Mouse (Mus musculus) cerebellum, adult 2 months (tissue): ENCODE results near the gene Arhgap24.

Experiments
- CTCF ChIP-seq: fragments of 200-500 bp; IDR thresholded peaks from 2 replicates; pipeline ENCODE4 v1.5.1; 2011; ENCODE audit warnings: low read depth, mild to moderate bottlenecking, control low read depth, low read length, moderate library complexity, borderline replicate concordance; ENCODE audit not compliant: insufficient read depth
- POLR2A ChIP-seq: fragments of 200-500 bp; IDR thresholded peaks from 2 replicates; pipeline ENCODE4 v1.6.1; 2011; ENCODE audit warnings: low read length, control low read depth, borderline replicate concordance; ENCODE audit not compliant: insufficient read depth

GRCm38 (mm10) chr5:102903487-102903886 lies 422.3 kb downstream of the Arhgap24 start:
- TF ChIP-seq CTCF = no peak
- TF ChIP-seq POLR2A = no peak
